Mouse (Mus musculus) heart, adult 10 weeks (tissue): ENCODE measurements around the gene Anxa3. TPM values are rescaled to one million over a fixed set of nuclear protein-coding genes. Genes with fewer than 3 reads are reported as not detected.

Experiments used
- polyA plus RNA-seq: library from polyadenylated mRNA; stranded (reverse); fragments of 350-450 nt; fragmentation: Illumina TruSeq; extraction: RNeasy Lipid Tissue Mini Kit (QIAGEN cat#74804); gene quantifications from one replicate; pipeline ENCODE4 v1.2.3, GENCODE M21; 2014; ENCODE audit warnings: low read depth, low replicate concordance

The Anxa3 gene
- polyA plus RNA-seq, result 41.4 TPM

GRCm38 (mm10) chr5:96792936-96793718, at the start of gene Anxa3:
Anxa3 (plus strand) TSS chr5:96793339.

Other genes with a start within 250 kb of the Anxa3 start
- 3.0 TPM for gene Bmp2k, start 204.3 kb downstream of the Anxa3 start, polyA plus RNA-seq